Mouse (Mus musculus) adrenal gland, postnatal 4 days (tissue): ENCODE data around the gene Arhgap10. TPM values are rescaled to one million over a fixed set of nuclear protein-coding genes. Genes with fewer than 3 reads are reported as not detected.
"Not testable (repeated sequence)": the region's sequence is repeated elsewhere in the genome, so short reads cannot be mapped to it uniquely, and the experiment has no call there.

Experiments
- DNase-seq, 2 experiments: peaks; one replicate each; pipeline ENCODE4 v3.0.0; 2021 to 2022; ENCODE audit warnings: low spot score in 2 of 2, mixed read lengths in 2 of 2
- total RNA-seq, 2 experiments: library from RNA; stranded (reverse); gene quantifications; 2 replicates each; pipeline ENCODE4 v1.2.3; 2021

The Arhgap10 gene
- total RNA-seq, 2 experiments from 2014 or later, result 43.6 to 48.4 TPM

DNA sequence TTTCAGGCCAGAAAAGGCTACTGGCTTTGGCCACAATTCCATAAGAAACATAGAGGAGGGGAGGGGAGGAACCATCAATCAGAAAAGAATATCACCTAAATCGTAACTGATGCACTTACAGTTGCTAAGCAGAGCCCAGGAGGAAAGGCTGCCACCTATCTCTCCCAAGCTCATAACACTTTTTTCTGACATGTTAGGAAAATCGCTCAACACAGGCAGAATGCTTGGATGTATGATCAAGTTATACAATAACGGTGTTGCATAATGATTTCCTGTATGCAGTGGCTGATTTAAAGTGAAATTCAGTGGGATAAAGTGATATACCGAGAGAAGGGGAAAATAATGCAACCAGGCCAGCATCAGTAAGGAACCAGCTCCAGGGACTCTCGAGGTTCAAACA lies 162.4 kb downstream of the Arhgap10 start:
- no peak for DNase-seq

DNA sequence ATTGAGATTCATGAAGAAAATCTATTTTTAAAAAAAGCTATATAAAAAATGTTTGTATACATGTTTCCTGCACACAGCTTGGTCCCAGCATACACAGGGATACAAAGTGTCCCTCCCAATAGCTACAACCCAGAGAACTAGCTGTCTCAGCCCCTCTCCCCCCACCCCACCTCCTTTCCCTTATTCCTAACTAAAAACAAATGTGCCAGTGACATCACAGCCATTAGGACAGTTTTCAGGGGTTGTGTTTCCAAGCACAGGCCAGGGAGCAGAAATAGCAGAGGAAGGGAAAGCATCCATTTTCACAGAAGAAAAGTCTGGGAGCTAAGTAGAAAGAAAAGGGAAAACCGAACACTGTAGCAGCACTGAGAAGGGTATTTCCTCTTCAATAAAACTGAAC lies 163.6 kb downstream of the Arhgap10 start:
- DNase-seq, result no peak

DNA sequence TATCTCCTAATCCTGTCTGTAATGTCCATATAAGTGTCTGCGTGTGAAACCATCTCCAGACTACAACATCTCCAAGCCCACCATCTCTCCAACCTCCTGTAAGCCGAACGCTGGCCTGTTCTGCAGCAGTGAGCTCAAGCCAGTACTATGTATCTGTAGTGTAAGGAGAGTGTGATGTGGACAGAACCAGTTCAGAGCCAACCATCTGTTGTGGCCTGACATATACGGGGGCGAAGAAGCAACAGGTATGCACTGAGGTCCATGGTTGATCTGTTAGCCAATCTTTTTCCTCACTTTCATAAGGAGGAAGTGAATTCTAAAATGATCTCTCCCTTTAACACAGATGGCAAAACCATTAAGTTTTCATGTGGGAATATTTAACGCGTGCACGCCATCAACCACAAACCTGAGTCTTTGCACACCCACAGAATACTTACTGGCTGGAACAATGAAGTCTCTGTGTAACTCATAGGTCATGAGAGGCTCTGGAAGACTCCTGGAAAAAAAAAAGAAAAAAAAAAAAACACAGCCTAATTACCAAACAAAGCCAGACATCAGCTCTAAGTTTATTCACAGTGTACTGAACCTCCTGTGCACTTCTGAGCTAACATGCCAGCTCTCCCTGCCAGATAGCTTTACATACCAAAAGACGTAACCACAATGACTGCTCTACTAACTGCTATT lies 166.4 kb downstream of the Arhgap10 start:
- no peak for DNase-seq

GRCm38 (mm10) chr8:77350121-77350777 lies 167.5 kb downstream of the Arhgap10 start:
- no peak for DNase-seq

GRCm38 (mm10) chr8:77343916-77344315 lies 173.8 kb downstream of the Arhgap10 start:
- no peak for DNase-seq

GRCm38 (mm10) chr8:77343335-77343734 lies 174.4 kb downstream of the Arhgap10 start:
- no peak for DNase-seq

DNA sequence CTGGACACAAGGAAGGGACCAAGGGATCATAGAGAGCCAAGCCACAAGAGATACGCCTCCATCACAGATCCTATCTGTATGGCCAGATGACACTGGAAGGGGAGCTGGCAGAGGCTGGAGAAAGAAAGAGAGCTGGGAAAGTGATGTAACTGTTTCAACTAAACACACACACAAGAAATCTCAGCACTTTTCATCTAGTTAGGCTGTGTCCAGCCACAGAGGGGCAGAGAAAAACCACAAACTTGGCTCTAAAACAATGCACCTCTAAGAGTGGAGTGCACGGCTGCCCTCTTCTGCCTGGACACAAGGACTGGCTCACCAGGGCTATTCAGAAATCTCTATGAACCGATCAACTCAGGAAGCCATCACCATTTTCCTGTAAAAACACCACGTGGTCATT lies 175.6 kb downstream of the Arhgap10 start:
- no peak for DNase-seq

GRCm38 (mm10) chr8:77341329-77341728 lies 176.4 kb downstream of the Arhgap10 start:
- DNase-seq, result no peak

- DNase-seq, result no peak
Observed at GRCm38 (mm10) chr8:77340046-77340747, 177.6 kb downstream of the Arhgap10 start.

- no peak for DNase-seq
Observed at GRCm38 (mm10) chr8:77337272-77337671, 180.5 kb downstream of the Arhgap10 start.

- no peak for DNase-seq
Observed at GRCm38 (mm10) chr8:77331180-77331579, 186.6 kb downstream of the Arhgap10 start.

GRCm38 (mm10) chr8:77330304-77330703 lies 187.4 kb downstream of the Arhgap10 start:
- DNase-seq, result no peak

DNA sequence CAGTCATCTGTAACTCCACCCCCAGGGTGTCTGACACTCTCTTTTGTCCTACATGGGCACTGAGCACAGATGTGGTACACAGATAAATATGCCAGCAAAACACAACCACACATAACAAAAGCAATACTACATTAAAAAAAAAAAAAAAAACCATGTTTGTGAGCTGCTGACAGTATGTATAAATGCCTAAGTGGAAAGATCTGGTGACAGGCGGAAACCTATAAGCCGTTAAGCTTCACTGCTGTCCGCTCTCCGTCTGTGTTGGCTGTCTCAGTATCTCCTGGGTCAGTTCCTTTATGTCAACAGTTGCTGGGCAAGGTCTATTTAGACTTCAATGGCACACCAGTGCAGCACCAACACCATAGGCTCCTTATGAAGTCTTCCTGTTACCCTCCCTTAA lies 188.0 kb downstream of the Arhgap10 start:
- no peak for DNase-seq

- no peak for DNase-seq
Observed at GRCm38 (mm10) chr8:77328473-77328872, 189.3 kb downstream of the Arhgap10 start.

- no peak for DNase-seq
Observed at GRCm38 (mm10) chr8:77327326-77327725, 190.4 kb downstream of the Arhgap10 start.

DNA sequence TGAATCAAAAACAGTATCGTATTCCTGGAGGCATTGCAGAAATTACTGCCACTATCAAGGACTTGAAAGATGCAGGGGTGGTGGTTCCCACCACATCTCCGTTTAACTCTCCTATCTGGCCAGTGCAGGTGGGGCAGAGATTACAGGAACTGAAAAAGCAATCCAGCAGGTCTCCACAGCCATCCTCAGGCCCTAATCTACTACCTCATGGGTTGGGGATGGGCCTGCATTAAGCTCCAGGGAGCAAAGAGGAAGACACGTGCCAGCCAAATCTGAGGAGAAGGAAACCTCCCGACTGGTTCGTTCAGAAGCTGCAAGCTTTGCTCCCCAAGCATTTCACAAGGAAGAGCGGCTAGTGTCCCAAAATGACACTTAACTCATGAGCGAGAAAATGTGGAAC lies 195.0 kb downstream of the Arhgap10 start:
- DNase-seq, result not testable (repeated sequence)

GRCm38 (mm10) chr8:77321901-77322300 lies 195.9 kb downstream of the Arhgap10 start:
- no peak for DNase-seq

GRCm38 (mm10) chr8:77318590-77318989 lies 199.2 kb downstream of the Arhgap10 start:
- DNase-seq, result no peak

DNA sequence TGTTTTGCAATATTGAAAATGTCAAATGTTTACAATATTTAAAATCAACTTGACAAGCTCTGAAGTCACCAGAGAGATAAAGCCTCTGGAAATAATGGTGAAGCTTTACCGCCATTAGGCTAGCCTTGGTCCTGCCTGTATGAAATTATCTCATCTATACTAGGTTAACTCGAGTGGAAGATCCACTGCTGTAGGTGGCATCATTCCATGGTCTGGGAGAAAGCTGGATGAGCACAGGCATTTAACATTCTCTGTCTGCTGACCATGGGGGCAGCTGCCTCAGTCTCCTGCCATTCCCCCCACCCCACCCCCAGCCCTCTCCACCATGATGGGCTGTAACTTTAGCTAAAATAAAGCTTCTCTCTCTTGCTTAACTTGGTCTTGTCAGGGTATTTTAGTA lies 200.0 kb downstream of the Arhgap10 start:
- DNase-seq, result no peak

DNA sequence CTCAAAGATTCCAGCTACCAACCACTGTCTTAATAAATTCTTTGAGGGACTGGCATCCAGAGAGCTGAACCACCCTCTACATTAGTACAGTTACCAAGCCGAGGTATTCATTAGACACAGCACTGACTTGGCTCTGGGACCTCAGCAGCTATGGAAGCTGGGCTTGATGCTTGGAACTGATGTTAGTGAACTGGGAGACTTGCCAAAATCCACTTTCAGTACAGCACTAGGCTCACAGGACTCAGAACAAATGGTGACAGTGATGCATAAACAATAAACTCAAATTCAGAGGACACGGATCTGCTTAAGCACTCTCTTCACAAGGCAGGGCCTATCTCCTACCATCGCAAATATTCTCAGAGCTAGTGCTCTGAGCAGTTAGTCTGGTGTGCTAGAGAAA lies 204.8 kb downstream of the Arhgap10 start:
- no peak for DNase-seq

DNA sequence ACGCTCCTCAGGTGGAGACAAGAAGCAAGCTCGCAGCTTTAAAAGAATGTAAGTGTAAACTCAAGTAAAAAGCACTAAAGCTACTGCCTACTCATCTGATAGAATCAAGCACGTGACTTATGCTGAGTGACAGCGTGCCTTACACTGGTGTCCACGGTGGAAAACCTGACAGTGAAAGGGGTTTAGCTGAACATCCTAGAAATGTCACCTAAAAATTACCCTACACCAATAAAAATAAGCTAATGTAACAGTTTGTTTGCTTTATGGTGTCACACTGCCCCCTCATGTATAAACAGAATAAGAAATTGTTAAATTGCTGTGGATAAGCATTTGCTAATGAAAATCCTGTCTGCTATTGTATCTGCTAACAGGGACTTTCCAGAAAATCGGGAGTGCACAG lies 206.0 kb downstream of the Arhgap10 start:
- no peak for DNase-seq

DNA sequence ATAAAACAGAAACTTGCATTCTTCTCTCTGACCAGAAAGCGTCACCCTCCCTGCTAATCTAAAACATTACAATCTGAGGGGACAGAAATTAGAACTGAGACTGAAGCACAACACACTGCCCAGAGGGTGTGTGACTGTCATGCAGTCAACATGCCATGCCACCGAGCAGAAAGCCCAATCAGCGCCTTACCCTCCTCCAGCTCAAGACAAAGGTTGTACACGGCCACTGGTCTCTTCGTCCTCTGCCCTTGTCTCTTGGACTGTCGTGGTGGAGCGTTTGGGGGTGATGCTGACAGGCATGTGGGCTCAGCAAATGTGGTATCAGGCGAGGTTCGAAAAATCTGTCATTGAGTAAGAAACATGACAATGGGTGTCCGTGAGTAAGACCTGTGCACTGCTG lies 207.2 kb downstream of the Arhgap10 start:
- DNase-seq, result no peak
